17 mouse cellular contexts compared by ENCODE assay signal in genomic region chr10:106761061-106761460, GRCm38 (mm10).
A peak's percentile ranks its signal among the peaks of the same experiment; 100 is the strongest.
DNase-seq lines count a peak whose midpoint lies in the region; ATAC-seq lines count a peak whose summit lies in the region.
"Had no signal": no experiment of that assay in that cellular context is flagged by ENCODE, and none has a peak within 500 bp of the region (broad histone marks: within the 10 kb centered on the region; RNA-seq: fewer than 3 reads in every experiment).

No protein-coding gene starts in this region.

- 83% methylated on average over 6 of the region's 6 CpGs for WGBS in heart, embryonic 11.5 days (ENCODE audit: insufficient replicate concordance)

- H3K9me3 ChIP-seq in heart, embryonic 11.5 days (replicated peaks; ENCODE audit: control insufficient read depth, low read length): no peaks in the 10 kb centered on the region
- H3K9me3 ChIP-seq: liver, embryonic 15.5 days; neural tube, embryonic 13.5 days had no signal

- H3K4me1 ChIP-seq in heart, embryonic 11.5 days (ENCODE audit: control insufficient read depth, insufficient read depth, low read length): no peaks in the 10 kb centered on the region
- H3K4me1 ChIP-seq: liver, embryonic 15.5 days; neural tube, embryonic 13.5 days had no signal

- H3K4me3 ChIP-seq in heart, embryonic 11.5 days (ENCODE audit: low read depth, low read length): no peak overlapping the region
- H3K4me3 ChIP-seq: heart, adult 2 months; liver, embryonic 15.5 days; neural tube, embryonic 13.5 days had no signal

- intact Hi-C loops in left cerebral cortex, postnatal 36 days (cut with DNase I): loop anchor here (10.0 kb wide), 1 partner anchor 126 kb away; no protein-coding TSS in a partner anchor
- intact Hi-C loops in heart, postnatal 36 days (cut with DNase I): no loop called here

- DNase-seq in cerebellum, adult 11 months: peak; percentile 41
- DNase-seq in cerebellum, adult 9-10 months: peak; percentile 74
- peak; percentile 72 to 88 for DNase-seq in frontal cortex, postnatal 36 days (ENCODE audit: low spot score in 2 of 2)
- DNase-seq in left cerebral cortex, postnatal 36 days (ENCODE audit: low spot score in 2 of 2): peak; percentile 71 to 78
- DNase-seq in gastrocnemius, postnatal 10 days: no peak
- no peak for DNase-seq in heart, postnatal 36 days
- DNase-seq: adrenal gland, adult 2 months; heart, adult 2 months; retina, postnatal 1 day had no signal

- H3K27ac ChIP-seq in heart, embryonic 11.5 days (ENCODE audit: low read depth, low read length): no peak overlapping the region
- H3K27ac ChIP-seq: heart, adult 2 months; kidney, postnatal 0 days; liver, embryonic 15.5 days; macrophage; neural tube, embryonic 13.5 days had no signal

- H3K36me3 ChIP-seq in heart, embryonic 11.5 days (ENCODE audit: control insufficient read depth, insufficient read depth, low read length): no peaks in the 10 kb centered on the region
- H3K36me3 ChIP-seq: liver, embryonic 15.5 days; neural tube, embryonic 13.5 days had no signal

- no peak for ATAC-seq in heart, embryonic 11.5 days (replicated peaks; ENCODE audit: insufficient number of reproducible peaks, low FRiP score, low TSS enrichment)
- ATAC-seq: inflammation-experienced regulatory T-cells, adult 6 months; midbrain, embryonic 16.5 days had no signal

- no peak overlapping the region for H3K4me2 ChIP-seq in heart, embryonic 11.5 days
- H3K4me2 ChIP-seq: liver, embryonic 15.5 days; neural tube, embryonic 13.5 days had no signal

- no peaks in the 10 kb centered on the region for H3K27me3 ChIP-seq in heart, embryonic 11.5 days (ENCODE audit: control insufficient read depth, insufficient read depth, low read length)
- H3K27me3 ChIP-seq: CH12.LX; liver, embryonic 15.5 days; neural tube, embryonic 13.5 days had no signal

- H3K9ac ChIP-seq in heart, embryonic 11.5 days (ENCODE audit: low read depth, low read length): no peak overlapping the region
- H3K9ac ChIP-seq: liver, embryonic 15.5 days; neural tube, embryonic 13.5 days had no signal

Comparison
In these comparisons a context has a peak if more than half of its experiments do, and no peak if none do; other contexts are left out.
1. DNase-seq: peak in cerebellum, adult 11 months (single experiment), cerebellum, adult 9-10 months (single experiment), frontal cortex, postnatal 36 days (2 of 2) and left cerebral cortex, postnatal 36 days (2 of 2); none in gastrocnemius, postnatal 10 days (single experiment) and heart, postnatal 36 days (0 of 2).